Mouse (Mus musculus): Measurements from ENCODE around the gene Cerk.
A peak's percentile ranks its signal among the peaks of the same experiment; 100 is the strongest.
"Not testable (repeated sequence)": the region's sequence is repeated elsewhere in the genome, so short reads cannot be mapped to it uniquely, and the experiment has no call there.

Gene Cerk

GRCm38 (mm10) chr15:86110361-86111103 is 75.4 kb downstream of the Cerk start:
- peak; percentile 92 for DNase-seq

- peak; percentile 84 for DNase-seq
These were observed 76.2 kb downstream of the Cerk start for GRCm38 (mm10) chr15:86109650-86110211.

DNA sequence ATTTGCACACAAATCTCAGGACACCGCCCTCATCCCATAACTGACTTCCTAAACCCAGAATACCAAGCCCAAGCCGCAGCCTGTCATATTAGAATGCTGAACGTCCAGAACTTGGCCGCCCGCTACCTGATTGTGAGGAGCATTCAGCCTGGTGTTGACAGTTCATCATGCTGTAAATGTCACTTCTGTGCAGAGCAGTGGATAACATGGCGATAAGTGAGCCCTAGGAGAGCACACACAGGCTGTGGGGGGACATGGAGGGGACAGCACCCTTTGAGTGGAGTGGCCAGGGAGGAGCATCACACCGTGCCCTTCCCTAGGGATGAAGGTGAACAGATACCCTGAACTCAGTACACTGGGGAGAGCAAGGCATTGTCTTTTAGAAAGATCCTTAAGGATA is 76.7 kb downstream of the Cerk start:
- no peak for DNase-seq

DNA sequence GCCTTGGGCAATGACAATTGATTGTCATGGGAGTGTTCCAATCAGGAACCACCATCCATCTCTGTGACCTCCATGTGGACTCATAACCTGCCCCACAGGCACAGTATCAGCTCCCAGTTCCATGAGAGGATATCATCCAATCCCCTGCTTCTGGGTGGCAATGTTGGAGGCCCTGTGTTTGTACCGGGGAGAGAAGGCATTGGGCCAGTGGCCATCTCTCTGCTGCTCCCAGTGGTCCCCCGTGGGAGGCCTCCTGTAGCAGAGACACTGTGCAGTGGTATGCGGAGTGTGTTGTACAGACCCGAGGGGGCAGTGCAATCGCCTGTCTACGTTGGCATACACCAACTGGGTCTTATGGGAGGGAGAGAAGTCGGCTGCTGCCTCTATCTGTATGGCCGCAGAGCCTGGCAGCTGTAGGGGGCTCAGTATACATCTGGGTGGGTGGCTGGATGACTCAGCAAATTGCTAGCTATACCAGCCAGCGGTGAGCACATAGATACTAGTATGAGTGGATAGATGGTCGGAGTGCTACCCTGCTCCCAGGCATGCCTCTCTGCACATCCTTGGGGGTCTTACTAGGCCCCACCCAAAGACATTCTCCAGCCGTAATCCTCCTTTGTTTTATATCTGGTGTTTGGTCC is 78.0 kb downstream of the Cerk start:
- no peak for DNase-seq

DNA sequence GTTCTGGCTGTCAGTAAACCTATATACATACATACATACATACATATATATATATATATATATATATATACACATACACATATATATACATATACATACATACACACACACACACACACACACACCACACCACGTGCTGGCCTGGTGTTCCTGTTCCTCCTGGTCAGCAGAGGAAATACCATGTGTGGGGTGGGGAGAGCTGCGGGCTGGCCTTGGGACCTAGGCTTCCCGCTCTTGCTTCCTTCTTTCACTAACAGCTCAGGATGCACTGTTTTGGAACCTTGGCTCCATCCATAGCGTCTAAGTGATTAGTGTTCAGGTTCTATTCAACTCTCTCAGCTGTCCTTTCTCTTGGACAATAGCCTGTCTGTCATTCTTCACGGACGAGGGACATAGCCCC is 80.2 kb downstream of the Cerk start:
- DNase-seq: no peak

DNA sequence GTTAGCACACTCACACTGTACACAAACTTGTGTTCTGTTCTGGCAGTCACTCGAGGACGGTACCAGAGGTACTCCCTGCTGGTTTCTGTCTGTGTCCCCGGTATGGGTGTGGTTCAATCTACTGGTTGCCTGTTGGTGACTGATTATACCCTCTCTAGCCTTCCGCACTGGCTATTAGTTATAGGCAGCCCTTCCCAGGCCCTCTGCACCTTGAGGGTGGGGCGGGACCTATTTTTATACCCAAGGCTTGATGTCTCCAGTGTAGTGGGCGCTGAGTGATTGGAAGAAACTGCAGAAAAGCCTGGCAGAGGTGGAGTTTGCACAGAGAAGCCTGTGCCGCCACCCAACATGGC is 80.6 kb downstream of the Cerk start:
- DNase-seq: no peak

- DNase-seq: no peak
These were observed 81.3 kb downstream of the Cerk start for GRCm38 (mm10) chr15:86104401-86105344.

DNA sequence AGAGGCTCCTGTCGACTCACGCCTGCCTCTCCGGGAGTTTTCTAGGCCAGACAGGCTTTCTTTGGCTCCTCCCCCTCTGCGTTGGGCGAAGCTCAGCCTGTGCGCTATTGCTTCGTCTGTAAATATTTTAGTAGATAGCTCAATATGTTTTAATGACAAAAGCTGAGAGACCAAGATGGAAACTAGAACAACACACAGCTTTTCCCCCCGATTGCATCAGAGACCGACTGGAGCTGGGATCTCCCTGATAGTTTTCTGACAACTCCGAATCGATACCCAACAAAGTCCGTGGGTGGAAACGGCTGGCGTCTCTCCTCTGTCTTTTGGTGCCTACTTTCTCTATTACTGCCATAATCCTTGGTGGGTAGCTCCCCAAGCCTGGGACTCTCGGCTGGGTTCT is 83.6 kb downstream of the Cerk start:
- no peak for DNase-seq

DNA sequence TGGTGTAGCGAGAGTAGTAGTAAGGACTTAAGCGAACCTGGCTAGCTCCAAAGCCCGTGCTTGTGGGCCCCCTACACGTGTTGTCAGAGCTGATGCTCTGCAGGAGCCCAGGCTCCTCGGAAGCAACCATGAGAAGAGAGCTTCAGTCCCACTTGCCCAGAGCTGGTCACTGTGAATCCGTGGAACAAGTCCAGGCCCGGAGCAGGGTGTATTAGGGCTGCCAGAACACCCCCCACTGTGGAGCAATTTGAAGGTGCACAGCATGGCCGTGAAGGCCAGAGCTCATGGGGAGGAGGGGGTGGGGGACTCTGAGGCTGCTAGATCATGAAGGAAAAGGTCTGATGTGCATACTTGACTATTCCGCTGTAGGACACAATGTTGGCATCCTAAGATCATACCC is 84.4 kb downstream of the Cerk start:
- no peak for DNase-seq

GRCm38 (mm10) chr15:86097871-86098270 is 88.1 kb downstream of the Cerk start:
- DNase-seq: no peak

DNA sequence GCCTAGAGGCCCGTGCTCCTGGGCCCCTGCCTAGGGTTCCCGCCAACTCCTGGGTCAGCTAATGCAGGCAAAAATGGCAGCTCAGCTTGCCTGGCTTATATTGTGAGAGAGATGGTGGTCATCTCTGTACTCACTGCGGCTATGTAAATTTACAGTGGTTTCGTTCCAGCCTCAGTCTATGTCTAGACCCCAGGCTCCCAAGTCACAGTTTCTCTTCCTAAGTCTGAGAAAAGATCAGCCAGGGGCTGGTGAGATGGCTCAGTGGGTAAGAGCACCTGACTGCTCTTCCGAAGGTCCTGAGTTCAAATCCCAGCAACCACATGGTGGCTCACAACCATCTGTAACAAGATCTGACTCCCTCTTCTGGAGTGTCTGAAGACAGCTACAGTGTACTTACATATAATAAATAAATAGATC is 89.3 kb downstream of the Cerk start:
- DNase-seq: not testable (repeated sequence)

GRCm38 (mm10) chr15:86095722-86096603 is 90.0 kb downstream of the Cerk start:
- DNase-seq: no peak

GRCm38 (mm10) chr15:86094324-86095121 is 91.4 kb downstream of the Cerk start:
- no peak for DNase-seq

DNA sequence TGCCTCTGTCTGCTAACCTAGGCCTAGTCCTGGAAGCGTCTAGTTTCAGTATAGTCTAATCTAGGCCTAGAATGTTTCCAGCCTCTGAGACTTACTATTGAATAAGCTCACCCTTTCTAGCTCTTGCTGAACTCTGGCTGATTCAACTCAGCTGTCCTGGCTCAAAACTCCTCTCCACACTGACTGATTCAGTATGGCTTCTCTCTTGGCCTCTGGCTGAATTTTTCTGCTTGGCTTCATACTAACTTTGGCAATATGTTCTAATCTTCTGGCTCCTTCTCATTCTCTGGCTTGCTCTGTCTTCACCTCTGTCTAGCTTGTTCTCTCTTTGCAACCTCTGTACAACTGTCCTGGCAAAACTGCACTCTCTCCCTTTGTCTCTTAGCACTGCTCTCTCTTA is 92.7 kb downstream of the Cerk start:
- no peak for DNase-seq

GRCm38 (mm10) chr15:86091998-86092670 is 93.8 kb downstream of the Cerk start:
- no peak for DNase-seq

GRCm38 (mm10) chr15:86091201-86091997 is 94.5 kb downstream of the Cerk start:
- no peak for DNase-seq

GRCm38 (mm10) chr15:86090578-86090977 is 95.4 kb downstream of the Cerk start:
- DNase-seq: no peak

GRCm38 (mm10) chr15:86089991-86090529 is 95.9 kb downstream of the Cerk start:
- DNase-seq: no peak
